Mouse (Mus musculus) liver, postnatal 0 days (tissue): ENCODE measurements around the gene Riox1.

ENCODE experiments used
- CTCF ChIP-seq: sonication (generic); IDR thresholded peaks from 2 replicates; pipeline ENCODE4 v1.5.1; 2016; ENCODE audit warnings: antibody characterized with exemption, low read depth
- EP300 ChIP-seq: IDR thresholded peaks from 2 replicates; pipeline ENCODE4 v1.6.1; 2016; ENCODE audit warnings: antibody characterized with exemption, low read depth, mild to moderate bottlenecking

- TF ChIP-seq CTCF, result peak; percentile 20; the same call in 1 of the 2 replicates
- TF ChIP-seq EP300, result no peak
Observed at GRCm38 (mm10) chr12:83989378-83989777, 39.0 kb downstream of the Riox1 start.
